Comparison of ENCODE assay signal across 9 mouse cellular contexts in genomic region chr11:77442186-77443170, GRCm38 (mm10). TPM values are rescaled to one million over a fixed set of nuclear protein-coding genes. Genes with fewer than 3 reads are reported as not detected.
DNase-seq lines count a peak whose midpoint lies in the region; ATAC-seq lines count a peak whose summit lies in the region.
"Had no signal": no experiment of that assay in that cellular context is flagged by ENCODE, and none has a peak within 500 bp of the region (broad histone marks: within the 10 kb centered on the region; RNA-seq: fewer than 3 reads in every experiment).

No protein-coding gene starts in this region.

- WGBS in hindbrain, embryonic 10.5 days = 82% methylated on average over 7 of the region's 7 CpGs
- WGBS in forebrain, embryonic 15.5 days = 88% methylated on average over 7 of the region's 7 CpGs

- H3K4me1 ChIP-seq in hindbrain, embryonic 10.5 days (replicated peaks) = no peaks in the 10 kb centered on the region
- no peaks in the 10 kb centered on the region for H3K4me1 ChIP-seq in forebrain, embryonic 15.5 days

- ATAC-seq in megakaryocyte progenitor cell, adult 5-6 weeks (replicated peaks; ENCODE audit: poor library complexity) = peak; percentile 53
- ATAC-seq in forebrain, embryonic 15.5 days (replicated peaks) = no peak
- ATAC-seq: Patski had no signal

- H3K9me3 ChIP-seq in hindbrain, embryonic 10.5 days = no peaks in the 10 kb centered on the region
- no peaks in the 10 kb centered on the region for H3K9me3 ChIP-seq in forebrain, embryonic 15.5 days

- H3K36me3 ChIP-seq in hindbrain, embryonic 10.5 days = peaks cover 50% of the 10 kb centered on the region
- peaks cover 33% of the 10 kb centered on the region for H3K36me3 ChIP-seq in forebrain, embryonic 15.5 days

- no peak overlapping the region for H3K4me2 ChIP-seq in forebrain, embryonic 15.5 days (replicated peaks)

- no peak overlapping the region for H3K4me3 ChIP-seq in hindbrain, embryonic 10.5 days
- no peak overlapping the region for H3K4me3 ChIP-seq in forebrain, embryonic 15.5 days

- peak; percentile 47 for DNase-seq in layer of hippocampus, adult 9-11 months
- no peak for DNase-seq in layer of hippocampus, adult 18-20 months (ENCODE audit: low spot score in 2 of 2)
- peak; percentile 99 for DNase-seq in fibroblast of lung, adult 2 months (ENCODE audit: low read depth)
- peak; percentile 45 for DNase-seq in kidney, adult 18-20 months
- no peak for DNase-seq in hindbrain, embryonic 10.5 days (ENCODE audit: low spot score)
- no peak for DNase-seq in frontal cortex, postnatal 14 days (ENCODE audit: low spot score in 2 of 2)

- H3K27ac ChIP-seq in hindbrain, embryonic 10.5 days = no peak overlapping the region
- H3K27ac ChIP-seq in forebrain, embryonic 15.5 days (replicated peaks) = no peak overlapping the region

- no peak overlapping the region for H3K9ac ChIP-seq in forebrain, embryonic 15.5 days (replicated peaks)

- H3K27me3 ChIP-seq in hindbrain, embryonic 10.5 days (ENCODE audit: insufficient read depth, poor library complexity, severe bottlenecking) = no peaks in the 10 kb centered on the region
- no peaks in the 10 kb centered on the region for H3K27me3 ChIP-seq in forebrain, embryonic 15.5 days
- H3K27me3 ChIP-seq: Patski had no signal

RNA-seq across cellular contexts. Expression of gene Coro6, which starts 19.7 kb away (rescaled TPM):
- total RNA-seq in layer of hippocampus, adult 18-20 months (2021) = 10 to 100 TPM; 14.1 to 14.7 TPM
- not detected in 2 replicates for total RNA-seq in megakaryocyte progenitor cell, adult 5-6 weeks (2015)
- not detected in 2 replicates for total RNA-seq in megakaryocyte progenitor cell, adult 5-6 weeks (2017)
- polyA plus RNA-seq in hindbrain, embryonic 10.5 days (2016; fragmentation: Nextera tagmentation; extraction: Ambion mirVana) = 0.05 and 0.16 TPM in 2 replicates
- polyA plus RNA-seq in forebrain, embryonic 15.5 days (2015; fragmentation: Nextera tagmentation; extraction: Ambion mirVana) = 0.08 and 0.09 TPM in 2 replicates

RNA-seq across cellular contexts. Expression of gene Ankrd13b, which starts 47.0 kb away (rescaled TPM):
- 10 to 100 TPM; 79.4 to 82.3 TPM for total RNA-seq in layer of hippocampus, adult 18-20 months (2021)
- 10.0 and 10.4 TPM in 2 replicates for total RNA-seq in megakaryocyte progenitor cell, adult 5-6 weeks (2015)
- 5.7 and 6.0 TPM in 2 replicates for total RNA-seq in megakaryocyte progenitor cell, adult 5-6 weeks (2017)
- polyA plus RNA-seq in hindbrain, embryonic 10.5 days (2016; fragmentation: Nextera tagmentation; extraction: Ambion mirVana) = 11.1 and 16.7 TPM in 2 replicates
- 37.3 and 41.8 TPM in 2 replicates for polyA plus RNA-seq in forebrain, embryonic 15.5 days (2015; fragmentation: Nextera tagmentation; extraction: Ambion mirVana)

RNA-seq across cellular contexts. Expression of gene Git1, which starts 50.9 kb away (rescaled TPM):
- 100 to 1,000 TPM; 304 to 343 TPM for total RNA-seq in layer of hippocampus, adult 18-20 months (2021)
- 24.3 and 27.6 TPM in 2 replicates for total RNA-seq in megakaryocyte progenitor cell, adult 5-6 weeks (2015)
- 14.5 and 17.1 TPM in 2 replicates for total RNA-seq in megakaryocyte progenitor cell, adult 5-6 weeks (2017)
- polyA plus RNA-seq in hindbrain, embryonic 10.5 days (2016; fragmentation: Nextera tagmentation; extraction: Ambion mirVana) = 14.2 and 14.8 TPM in 2 replicates
- 14.4 and 15.9 TPM in 2 replicates for polyA plus RNA-seq in forebrain, embryonic 15.5 days (2015; fragmentation: Nextera tagmentation; extraction: Ambion mirVana)

Comparison
In these comparisons a context has a peak if more than half of its experiments do, and no peak if none do; other contexts are left out.
1. DNase-seq: peak in layer of hippocampus, adult 9-11 months (single experiment), fibroblast of lung, adult 2 months (single experiment) and kidney, adult 18-20 months (single experiment); none in layer of hippocampus, adult 18-20 months (0 of 2), hindbrain, embryonic 10.5 days (single experiment) and frontal cortex, postnatal 14 days (0 of 2).
2. RNA of gene Coro6, which starts 19.7 kb away (total RNA-seq): 14.1 to 14.7 TPM in layer of hippocampus, adult 18-20 months; not detected in megakaryocyte progenitor cell, adult 5-6 weeks; every median in the first group is over 10 times any median in the second.
3. RNA of gene Ankrd13b, which starts 47.0 kb away (total RNA-seq): 79.4 to 82.3 TPM in layer of hippocampus, adult 18-20 months; 5.7 to 10.4 TPM in megakaryocyte progenitor cell, adult 5-6 weeks; every median in the first group is over 4 times any median in the second.
4. RNA of gene Git1, which starts 50.9 kb away (total RNA-seq): 304 to 343 TPM in layer of hippocampus, adult 18-20 months; 14.5 to 27.6 TPM in megakaryocyte progenitor cell, adult 5-6 weeks; every median in the first group is over 10 times any median in the second.